Mouse (Mus musculus): Measurements from ENCODE around the gene Ankrd9. TPM values are rescaled to one million over a fixed set of nuclear protein-coding genes. Genes with fewer than 3 reads are reported as not detected.

Ankrd9 gene
- total RNA-seq, 2 experiments from 2014 or later = 19.6 to 21.1 TPM

DNA sequence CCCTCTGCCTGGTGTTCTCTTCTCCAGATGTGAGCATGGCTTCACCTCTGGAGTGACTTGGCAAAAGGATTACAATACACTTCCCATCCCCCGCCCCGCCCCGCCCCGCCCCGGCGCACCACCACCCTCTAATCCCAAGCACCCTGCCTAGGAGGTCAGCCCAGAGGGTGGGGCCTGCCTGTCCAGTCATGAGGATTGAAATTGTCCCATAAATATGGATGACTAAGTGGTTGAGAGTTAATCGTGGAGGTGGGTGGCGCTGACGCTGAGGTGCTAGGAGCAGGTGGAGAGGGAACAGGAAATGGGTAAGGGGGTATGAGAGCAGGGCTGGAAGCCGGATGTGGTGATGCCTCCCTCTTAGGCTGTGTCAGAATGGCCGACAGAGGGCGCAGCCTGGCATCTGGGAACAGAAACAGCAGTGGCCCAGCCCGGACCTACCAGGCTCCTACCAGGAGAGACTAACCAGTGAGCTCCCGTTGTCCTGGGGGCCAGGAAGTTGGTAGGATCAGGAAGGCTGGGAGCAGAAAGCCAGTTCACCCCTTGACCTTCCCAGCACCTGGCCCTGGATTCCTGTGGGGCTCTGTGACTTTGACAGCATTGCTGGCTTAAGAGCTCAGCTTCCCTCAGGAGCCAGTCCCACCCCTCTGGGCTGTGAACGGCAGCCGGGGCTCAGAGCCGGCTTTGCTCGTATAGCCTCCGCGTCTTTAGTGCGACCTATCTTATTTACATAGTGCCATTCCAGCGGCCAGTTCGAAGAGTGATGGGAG, 12.7 kb upstream of the Ankrd9 start:
- peak in 1 of 2 experiments; percentile 49 for DNase-seq (ENCODE audit: low spot score in 2 of 2)

DNA sequence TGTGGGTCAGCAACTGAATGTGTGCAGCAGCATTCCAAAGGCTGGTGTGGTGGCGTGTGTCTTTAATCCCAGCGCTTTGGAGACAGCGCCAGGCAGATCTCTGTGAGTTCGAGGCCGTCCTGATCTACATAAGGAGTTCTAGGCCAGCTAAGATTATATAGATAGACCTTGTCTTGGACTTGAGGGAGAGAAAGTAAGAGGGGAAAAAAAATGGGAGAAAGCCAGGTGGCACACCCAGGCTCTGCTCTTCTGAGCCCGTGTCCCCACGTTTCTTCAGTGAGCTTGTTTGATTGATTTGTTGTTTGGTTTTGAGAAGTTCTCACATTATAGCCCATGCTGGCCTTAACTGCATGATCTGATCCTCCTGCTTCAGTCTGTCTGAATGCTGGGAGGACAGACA, 11.7 kb upstream of the Ankrd9 start:
- DNase-seq (ENCODE audit: low spot score in 2 of 2) = no peak

DNA sequence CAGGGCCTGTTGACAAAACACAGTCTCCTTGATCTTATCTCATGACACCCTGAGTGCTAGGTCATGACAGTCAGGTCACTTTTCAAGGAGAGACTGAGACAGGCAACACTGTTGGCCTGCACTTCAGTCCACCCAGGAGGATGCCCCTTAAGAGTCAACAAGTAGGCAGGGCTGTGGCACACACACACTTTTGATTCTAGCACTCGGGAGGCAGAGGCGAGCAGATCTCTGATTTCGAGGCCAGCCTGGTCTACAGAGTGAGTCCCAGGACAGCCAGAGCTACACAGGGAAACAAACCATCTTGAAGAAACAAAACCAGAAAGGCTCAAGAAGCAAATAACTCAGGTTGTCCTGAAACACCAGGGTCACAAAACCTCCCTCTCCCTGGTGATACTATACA, 10.6 kb upstream of the Ankrd9 start:
- no peak for DNase-seq (ENCODE audit: low spot score in 2 of 2)

DNA sequence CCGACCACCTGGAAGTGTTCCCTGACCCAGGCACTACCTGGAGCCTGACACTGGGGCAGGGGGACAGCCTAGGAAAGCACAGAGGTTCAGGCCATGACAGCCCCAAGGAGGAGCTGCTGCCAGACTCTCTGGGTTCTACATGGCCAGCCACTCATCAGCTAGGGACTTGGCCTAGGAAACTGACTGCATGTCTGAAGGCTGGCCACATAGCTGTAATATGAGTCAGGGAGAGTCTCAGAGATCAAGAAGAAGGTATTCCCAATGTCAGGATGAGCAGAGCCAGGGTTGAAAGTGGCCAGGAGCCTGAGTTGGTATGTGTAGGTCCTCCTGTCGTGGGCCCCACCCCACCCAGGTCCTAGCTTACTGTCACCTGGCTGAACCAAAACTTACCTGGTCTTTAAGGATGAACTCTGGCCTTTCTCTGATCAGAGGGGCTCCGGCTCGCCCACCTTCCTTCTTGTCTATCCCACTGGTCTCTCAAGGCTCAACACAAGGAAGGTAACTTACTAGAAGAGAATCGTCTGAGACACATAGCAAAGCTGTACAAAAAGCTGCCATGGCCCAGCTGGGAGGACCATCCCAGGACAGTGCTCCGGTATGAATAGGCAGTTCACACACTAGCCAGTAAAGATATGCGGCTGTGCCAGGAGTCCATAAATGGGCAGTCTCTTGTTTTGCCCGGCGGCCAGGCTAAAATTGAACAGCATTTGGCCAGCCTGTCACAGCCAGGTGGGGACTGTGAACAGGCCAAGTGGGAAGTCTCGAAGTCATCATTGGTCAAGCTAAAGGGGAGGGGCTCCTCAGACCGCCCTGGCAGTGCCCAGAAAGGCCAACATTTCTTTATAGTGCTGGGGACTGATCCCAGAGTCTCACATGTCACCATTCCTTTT, 7.9 kb upstream of the Ankrd9 start:
- no peak for DNase-seq (ENCODE audit: low spot score in 2 of 2)

DNA sequence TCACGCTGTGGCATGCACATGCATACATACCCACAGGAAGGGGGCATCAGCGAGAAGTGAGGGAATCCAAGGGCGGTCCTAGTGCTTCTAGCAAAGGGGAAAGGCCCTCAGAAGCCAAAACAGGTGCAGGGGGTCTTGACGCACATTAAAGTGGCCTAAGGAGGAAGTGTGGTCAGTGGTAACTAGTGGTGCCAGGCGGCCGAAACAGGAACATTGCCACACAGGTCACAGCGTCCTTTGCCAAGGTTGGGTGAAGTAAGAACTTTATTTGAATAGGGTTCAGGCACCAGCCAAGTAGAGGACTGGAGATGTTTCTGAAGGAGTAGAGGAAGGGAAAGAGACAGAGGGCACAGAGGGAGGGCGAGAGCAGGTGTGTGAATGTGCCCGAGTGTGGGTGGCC, 6.3 kb upstream of the Ankrd9 start:
- DNase-seq (ENCODE audit: low spot score in 2 of 2) = no peak

DNA sequence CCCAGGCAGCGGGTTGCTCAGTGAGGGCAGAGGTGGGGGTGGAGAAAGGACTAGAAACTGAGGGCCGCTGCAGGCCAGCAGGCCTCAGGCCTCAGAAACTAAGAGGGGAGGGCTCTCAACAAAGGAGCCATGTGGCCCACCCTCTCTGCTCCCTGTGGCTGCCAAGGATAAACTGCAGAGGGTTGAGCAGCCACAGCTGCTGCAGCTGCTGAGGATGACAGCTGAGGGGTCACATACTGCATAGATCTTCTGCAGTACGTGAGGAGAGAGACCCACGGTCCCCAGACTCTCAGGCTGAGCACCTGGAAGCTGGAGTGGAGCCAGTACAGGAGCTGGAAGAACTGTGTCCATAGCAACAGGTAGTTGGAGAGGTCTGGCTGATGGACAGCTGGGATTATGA, 5.8 kb upstream of the Ankrd9 start:
- DNase-seq (ENCODE audit: low spot score in 2 of 2) = no peak

DNA sequence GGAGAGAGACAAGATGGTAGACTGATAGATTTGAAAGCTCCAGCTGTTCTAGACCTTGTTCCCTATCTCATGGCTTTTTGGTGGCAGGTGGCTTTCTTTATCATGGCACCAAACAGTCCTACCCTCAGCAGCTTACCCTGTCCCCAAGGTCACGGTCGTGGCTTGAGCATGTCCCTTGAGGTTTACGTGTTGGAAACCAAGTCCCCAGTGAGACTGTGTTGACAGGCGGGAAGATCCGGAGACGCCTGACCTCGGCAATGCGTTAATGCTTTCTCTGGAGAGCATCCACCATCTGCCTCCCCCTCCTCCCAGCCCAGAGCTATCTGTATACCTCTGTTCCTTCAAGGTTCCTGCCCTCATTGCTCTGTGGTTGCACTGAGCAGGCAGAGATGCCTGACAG, 4.9 kb upstream of the Ankrd9 start:
- no peak for DNase-seq (ENCODE audit: low spot score in 2 of 2)

DNA sequence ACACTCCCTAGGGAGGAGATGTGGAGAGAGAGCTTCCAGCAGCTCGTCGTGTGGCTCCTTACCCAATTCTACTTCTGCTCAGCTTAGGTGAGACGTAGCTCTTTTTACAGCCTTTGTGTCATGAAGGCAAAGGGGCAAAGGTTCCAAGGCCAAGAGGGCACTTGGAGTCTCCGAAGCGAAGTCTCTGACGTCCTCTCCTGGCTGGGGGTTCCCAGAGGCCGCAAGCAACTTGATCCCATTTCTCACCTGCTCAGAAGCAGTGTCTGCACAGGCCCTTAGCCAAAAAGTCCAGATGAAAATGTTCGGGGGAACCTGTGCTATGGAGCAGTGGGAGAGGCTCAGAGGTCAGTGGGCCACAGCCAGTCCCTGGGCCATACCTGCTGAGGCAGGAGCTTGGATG, 4.2 kb upstream of the Ankrd9 start:
- DNase-seq (ENCODE audit: low spot score in 2 of 2) = no peak

DNA sequence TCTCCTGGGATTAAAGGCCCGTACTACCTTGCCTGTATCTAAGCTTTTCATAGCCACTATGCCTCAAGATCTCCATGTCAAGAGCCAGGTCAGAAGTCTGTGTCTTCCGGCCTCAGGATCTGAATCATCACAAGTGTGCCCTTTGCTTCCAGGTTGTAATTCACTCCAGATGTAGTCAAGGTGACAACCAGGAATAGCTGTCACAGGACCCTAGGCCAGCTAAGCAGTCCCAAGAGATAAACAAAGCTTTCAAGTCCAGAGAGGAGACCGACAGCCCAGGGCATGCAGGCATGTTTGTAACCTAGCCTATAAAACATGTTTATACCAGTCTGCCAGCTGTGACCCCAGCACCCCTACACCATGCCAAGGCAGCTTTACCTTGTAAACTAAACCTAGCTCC, 2.9 kb upstream of the Ankrd9 start:
- no peak for DNase-seq (ENCODE audit: low spot score in 2 of 2)

DNA sequence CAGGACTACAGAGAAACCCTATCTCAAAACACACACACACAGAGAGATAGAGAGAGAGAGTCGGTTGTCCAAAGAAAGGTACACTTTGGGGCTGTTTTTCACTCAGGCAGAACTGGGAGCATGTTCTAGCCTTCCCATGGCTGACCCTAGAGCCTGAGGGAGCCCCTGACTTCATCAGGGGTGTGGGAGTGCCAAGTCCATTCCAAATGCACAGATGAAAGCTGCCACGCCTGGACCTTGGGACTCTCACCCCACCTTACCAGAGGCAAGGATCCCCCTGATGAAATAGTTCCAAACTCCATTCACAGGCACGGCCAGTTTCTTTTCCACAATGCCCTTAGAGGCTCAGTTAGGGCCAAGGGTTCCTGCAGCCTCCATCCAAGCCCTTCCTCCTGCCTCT, 968 bp upstream of the Ankrd9 start:
- no peak for DNase-seq (ENCODE audit: low spot score in 2 of 2)

DNA sequence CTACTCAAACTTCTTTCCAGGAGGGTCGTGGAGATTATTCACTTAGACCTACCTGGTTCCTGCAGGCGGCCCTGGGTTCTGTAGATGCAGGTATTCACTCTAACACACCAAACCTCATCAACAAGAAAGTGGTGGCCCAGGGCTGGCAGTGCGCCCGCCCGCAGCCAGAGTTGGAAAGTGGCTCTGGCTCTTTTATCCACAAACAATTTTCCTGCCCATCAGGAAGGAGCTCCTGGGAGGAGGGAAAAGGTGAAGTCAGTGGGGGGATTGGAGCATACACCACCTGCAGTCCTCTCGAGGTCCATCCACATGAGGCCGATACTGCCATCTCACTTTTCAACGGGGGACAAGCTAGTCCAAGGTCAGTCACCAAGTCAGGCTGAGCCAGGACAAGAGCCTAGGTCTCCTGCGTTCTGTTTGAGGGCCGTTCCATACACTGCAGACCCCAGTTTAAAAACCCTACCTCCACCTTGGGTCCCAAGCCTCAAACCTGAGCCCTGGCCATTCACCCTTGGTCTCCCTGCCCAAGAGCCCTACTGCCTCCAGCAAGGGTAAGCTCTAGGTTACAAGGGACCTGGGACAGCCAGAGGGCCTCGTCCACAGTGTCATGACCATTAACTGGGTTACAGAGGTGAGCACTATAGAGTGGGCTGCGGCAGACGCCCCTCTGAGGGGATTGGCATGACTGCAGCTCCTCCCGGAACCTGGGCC, 789 bp downstream of the Ankrd9 start:
- DNase-seq (ENCODE audit: low spot score in 2 of 2) = no peak

DNA sequence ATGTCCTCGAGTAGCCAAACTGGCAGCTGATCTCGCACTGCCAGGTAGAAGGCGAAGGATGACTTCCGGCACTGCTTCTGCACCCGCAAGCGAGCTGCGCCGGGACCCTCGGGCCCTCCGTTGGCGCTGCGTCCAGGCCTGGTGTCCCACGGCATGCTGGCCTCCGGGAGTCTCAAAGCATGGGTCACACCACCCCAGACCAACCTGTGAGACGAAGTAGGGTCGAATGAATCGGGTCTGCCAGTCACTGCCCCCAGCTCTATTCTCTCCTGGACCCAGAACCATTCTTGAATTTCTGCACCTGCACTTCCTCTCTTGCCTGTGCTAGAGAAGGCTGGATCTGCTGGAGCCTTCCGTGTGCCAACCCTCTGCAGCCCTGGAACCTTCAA, 1.5 kb downstream of the Ankrd9 start:
- DNase-seq (ENCODE audit: low spot score in 2 of 2) = no peak

DNA sequence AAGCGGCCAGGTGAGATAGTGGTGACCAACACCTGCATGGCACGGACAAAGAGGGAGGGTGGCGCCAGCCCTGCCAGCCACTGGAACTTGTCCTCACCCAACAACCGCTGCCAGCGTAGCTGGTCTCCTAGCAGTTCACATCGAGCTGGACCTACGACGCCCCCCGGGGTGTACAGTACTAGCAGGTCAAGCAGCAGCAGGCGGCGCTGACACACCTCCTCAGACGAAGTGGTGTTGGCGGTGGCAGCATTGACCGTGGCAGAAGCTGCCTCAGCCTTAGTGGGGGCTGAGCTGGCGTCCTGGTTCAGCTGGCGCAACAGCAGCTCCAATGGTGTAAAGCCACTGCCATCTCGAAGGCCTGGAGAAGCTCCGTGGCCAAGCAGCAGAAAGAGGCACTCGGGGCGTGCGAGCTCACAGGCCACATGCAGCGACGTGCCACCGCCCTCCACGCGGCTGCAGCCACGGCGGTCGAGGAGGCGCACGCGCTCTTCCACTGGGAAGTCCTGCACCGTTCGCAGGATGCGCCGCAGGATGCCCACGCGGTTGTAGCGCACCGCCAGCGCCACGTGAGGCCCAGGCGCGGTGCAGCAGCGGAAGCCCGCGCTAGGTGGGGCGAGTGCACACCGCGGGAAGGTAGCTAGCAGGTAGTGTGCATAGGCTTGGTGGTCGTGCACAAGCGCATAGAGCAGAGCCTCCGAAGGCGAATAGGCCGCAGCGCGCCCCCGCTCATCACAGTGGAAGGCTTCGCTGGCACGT, 2.1 kb downstream of the Ankrd9 start:
- no peak for DNase-seq (ENCODE audit: low spot score in 2 of 2)

DNA sequence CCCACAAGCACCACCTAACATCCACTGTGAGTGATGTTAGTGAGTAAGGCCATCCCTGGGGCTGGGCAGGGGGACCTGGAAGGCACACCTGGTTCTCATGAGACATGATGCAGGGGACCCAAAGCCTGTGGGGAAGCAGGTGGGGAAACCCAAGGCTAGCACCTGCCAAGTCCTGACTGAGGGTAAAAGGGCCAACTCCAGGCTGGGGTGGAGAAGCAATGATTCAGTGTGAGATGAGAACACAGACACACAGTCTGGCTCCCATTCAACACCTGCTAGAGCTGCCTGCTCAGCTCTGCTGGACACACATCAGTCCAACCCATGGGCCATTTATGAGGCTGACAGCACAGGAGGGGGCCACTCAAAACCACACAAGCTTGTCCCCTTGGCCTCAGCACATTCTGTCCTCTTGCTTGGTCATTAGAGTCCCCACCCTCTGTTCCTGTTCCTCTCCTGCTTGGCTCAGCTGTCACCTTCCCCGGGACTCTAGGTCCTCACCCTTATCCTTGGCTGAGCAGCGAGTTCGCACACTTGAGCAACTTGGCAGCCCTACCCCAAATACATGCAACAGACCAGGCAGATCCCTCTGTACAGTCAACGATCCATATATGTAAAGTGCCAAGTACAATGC, 2.9 kb downstream of the Ankrd9 start:
- DNase-seq (ENCODE audit: low spot score in 2 of 2) = no peak

DNA sequence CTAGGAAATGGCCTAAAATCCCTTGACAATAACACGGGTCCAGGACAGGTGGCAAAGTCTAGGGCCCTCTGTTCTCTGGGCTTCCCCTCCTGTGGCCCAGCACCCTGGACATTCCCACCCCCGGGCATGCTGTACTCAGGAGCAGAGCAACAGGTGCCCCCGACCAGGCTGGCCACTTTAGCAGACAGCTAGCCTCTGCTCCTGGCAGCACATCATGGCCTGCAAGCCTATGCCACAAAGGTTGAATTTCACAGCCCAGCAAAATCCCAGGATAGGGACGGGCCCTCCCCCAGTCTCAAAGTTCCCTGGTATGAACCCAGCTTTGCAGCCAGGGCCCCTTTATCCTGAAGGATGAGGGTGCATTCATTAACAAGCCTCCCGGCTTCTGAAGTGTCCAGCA, 3.5 kb downstream of the Ankrd9 start:
- DNase-seq (ENCODE audit: low spot score in 2 of 2) = no peak

DNA sequence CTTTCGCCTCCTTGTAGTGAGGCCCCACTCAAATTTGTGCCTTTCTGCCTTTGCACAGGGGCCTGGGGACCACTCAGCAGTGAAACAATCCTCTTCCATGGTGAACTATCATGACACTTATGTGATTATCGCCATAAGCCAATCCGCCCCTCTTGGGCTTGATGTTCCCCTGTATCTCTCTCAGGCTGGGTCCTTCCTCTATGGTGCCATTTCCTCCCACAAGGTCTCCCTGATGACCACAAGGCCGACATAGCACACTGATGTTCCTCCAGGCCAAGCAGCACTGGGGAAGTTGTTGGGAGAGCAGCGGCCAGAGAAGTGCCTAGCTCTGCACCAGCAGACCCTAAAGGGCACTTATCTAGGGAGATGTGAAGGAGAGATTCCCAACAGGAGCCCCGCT, 4.1 kb downstream of the Ankrd9 start:
- DNase-seq (ENCODE audit: low spot score in 2 of 2) = no peak

DNA sequence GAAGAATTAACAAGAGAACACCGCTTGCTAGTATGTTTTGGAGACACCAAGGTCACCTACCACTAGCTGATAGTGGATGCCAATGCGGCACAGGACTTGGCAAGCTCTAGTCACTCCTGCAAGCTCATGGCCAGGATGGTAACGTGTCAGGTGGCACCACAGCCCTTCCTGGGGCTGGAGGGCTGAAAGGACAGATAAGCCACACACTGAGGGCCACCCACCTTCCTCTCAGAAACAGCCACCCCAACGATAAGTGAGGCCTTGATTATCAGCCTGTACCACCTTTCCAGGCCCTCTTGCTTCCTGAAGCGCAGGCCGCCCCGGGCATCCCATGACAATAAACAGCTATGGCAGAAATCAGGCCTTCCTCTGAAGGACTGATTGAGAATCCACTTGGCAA, 4.5 kb downstream of the Ankrd9 start:
- no peak for DNase-seq (ENCODE audit: low spot score in 2 of 2)

DNA sequence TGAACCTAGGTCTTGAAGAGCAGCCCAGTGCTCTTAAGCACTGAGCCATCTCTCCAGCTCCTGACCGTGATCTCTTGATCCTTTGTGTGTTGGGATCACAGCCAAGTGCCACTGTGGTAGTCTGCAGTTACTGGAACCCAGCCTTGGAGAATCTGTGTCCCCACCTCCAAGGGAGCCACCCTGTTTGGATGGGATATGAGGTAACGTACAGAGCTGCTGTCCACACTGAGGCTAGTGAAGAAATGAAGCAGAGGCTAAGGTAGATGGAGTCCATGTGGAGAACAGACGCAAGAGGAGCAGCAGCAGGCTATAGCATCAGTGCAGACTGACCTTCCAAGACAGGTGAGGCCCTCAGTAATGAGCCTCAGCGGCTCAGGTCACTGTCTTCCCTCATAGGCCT, 5.0 kb downstream of the Ankrd9 start:
- no peak for DNase-seq (ENCODE audit: low spot score in 2 of 2)

DNA sequence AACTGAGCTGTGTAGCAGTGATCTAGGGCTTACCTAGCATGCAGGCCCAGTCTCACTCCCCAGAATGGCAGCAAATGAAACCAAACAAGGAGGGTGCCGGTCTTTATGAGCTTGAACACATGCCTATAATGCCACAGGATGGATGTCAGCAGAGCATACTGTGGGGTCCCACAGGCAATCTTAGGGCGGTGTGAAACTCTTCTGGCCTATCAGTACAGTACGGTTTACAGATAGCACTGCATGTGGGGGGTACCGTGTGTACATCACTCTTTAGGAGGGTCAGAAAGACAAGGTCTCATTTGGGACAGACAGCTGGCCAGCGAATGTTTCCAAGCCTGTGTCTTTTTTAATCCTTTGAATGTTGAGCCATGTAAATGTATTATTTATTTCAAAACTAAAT, 6.9 kb downstream of the Ankrd9 start:
- DNase-seq (ENCODE audit: low spot score in 2 of 2) = no peak

DNA sequence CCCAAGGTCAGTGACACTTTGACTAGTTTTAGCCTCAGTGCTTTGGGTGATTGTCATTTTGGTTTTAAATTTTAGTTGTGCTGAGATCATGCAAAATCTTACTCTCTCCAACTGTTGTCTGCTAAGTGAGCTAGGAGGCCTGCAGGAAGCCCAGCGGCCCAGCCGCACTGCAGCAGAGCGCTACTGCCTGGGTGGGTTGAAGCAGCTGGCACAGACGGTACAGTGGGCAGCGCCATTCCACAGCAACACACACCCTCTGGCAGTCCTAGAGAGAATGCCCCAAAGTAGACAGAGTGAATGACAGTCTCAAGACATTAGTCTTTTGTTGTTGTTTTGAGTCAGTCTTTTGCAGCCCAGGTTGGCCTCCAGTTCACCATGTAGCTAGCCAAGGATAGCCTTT, 8.4 kb downstream of the Ankrd9 start:
- no peak for DNase-seq (ENCODE audit: low spot score in 2 of 2)

DNA sequence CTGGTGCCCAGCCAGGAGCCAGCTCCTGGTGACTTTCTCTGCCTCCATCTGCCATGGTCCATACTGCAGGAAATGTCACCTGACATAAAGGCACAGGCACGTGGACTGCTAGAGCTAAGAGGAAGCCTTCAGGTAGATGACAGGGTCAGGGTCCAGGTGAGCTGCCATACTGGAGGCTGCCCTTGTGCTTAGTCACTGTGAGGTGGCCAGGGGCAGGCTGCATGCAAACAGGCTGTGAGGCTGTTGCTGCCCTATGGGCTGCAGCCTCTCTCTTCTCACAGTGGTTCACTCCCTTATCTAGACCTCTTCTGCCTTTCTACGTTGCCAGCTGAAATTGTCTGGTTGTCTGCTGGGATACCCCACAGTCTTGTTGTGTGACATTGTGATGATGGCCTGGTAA, 11.7 kb downstream of the Ankrd9 start:
- DNase-seq (ENCODE audit: low spot score in 2 of 2) = no peak

All from left cerebral cortex, adult 18-20 months (tissue).